Comparison of ENCODE assay signal across 10 mouse cellular contexts in genomic region chr4:63486523-63486922, GRCm38 (mm10). TPM values are rescaled to one million over a fixed set of nuclear protein-coding genes. Genes with fewer than 3 reads are reported as not detected.
DNase-seq lines count a peak whose midpoint lies in the region; ATAC-seq lines count a peak whose summit lies in the region.
"Had no signal": no experiment of that assay in that cellular context is flagged by ENCODE, and none has a peak within 500 bp of the region (broad histone marks: within the 10 kb centered on the region; RNA-seq: fewer than 3 reads in every experiment).

No protein-coding gene starts in this region.

- ATAC-seq in inflammation-experienced regulatory T-cells, adult 6 months = peak; percentile 99
- peak; percentile 33; the same call in 1 of the 2 replicates for ATAC-seq in neutrophil, adult 5-6 weeks (ENCODE audit: extremely low read depth, insufficient number of reproducible peaks, low FRiP score, poor library complexity, severe bottlenecking)
- no peak for ATAC-seq in cerebellum, adult (ENCODE audit: insufficient number of reproducible peaks, low FRiP score, low TSS enrichment)

- peak; percentile 50 to 62 for DNase-seq in adrenal gland, postnatal 36 days
- DNase-seq in adrenal gland, adult 18-20 months (ENCODE audit: low spot score in 2 of 2) = no peak
- peak; percentile 40 to 47 for DNase-seq in B cell, adult 2 months
- DNase-seq in urinary bladder, adult 18-20 months (ENCODE audit: low spot score in 2 of 2) = no peak
- no peak for DNase-seq in right cerebral cortex, postnatal 36 days (ENCODE audit: low spot score in 2 of 2)
- DNase-seq: cerebellum, postnatal 10 days; gastrocnemius, postnatal 25 days had no signal

RNA-seq across cellular contexts. Expression of gene Whrn, which starts 9.3 kb away (rescaled TPM):
- 10 to 100 TPM; 33.5 to 59.9 TPM for total RNA-seq in adrenal gland, postnatal 36 days (2021)
- total RNA-seq in adrenal gland, adult 18-20 months (2021) = 10 to 100 TPM; 41.4 to 59.6 TPM
- polyA plus RNA-seq in inflammation-experienced regulatory T-cells, adult 6 months (2017; shearing (Covaris generic)) = 1 to 10 TPM in 2 of 3 experiments, under 1 TPM in 1; 0.75 to 4.4 (median 3.9) TPM
- total RNA-seq in neutrophil, adult 5-6 weeks (2017) = 13.3 and 21.5 TPM in 2 replicates

RNA-seq across cellular contexts. Expression of gene Atp6v1g1, which starts 58.0 kb away (rescaled TPM):
- 100 to 1,000 TPM; 186 to 187 TPM for total RNA-seq in adrenal gland, postnatal 36 days (2021)
- 100 to 1,000 TPM; 182 to 188 TPM for total RNA-seq in adrenal gland, adult 18-20 months (2021)
- 100 to 1,000 TPM; 197 to 241 (median 218) TPM for polyA plus RNA-seq in inflammation-experienced regulatory T-cells, adult 6 months (2017; shearing (Covaris generic))
- 150 and 174 TPM in 2 replicates for total RNA-seq in neutrophil, adult 5-6 weeks (2017)

Comparison
In these comparisons a context has a peak if more than half of its experiments do, and no peak if none do; other contexts are left out.
1. DNase-seq: peak in adrenal gland, postnatal 36 days (2 of 2) and B cell, adult 2 months (2 of 2); none in adrenal gland, adult 18-20 months (0 of 2), urinary bladder, adult 18-20 months (0 of 2) and right cerebral cortex, postnatal 36 days (0 of 2).